Mouse (Mus musculus) forebrain, embryonic 16.5 days (tissue): ENCODE results near the gene Ano4. TPM values are rescaled to one million over a fixed set of nuclear protein-coding genes. Genes with fewer than 3 reads are reported as not detected.

ENCODE experiments used
- ATAC-seq: fragments of 200-750 bp; cut with Nextera tagmentation; 2 replicates; pipeline ENCODE4 v1.8.0; 2017; ENCODE audit warnings: mild to moderate bottlenecking, moderate library complexity
- H3K27ac ChIP-seq: fragments of 300-500 bp; sonication (generic); 2 replicates; pipeline ENCODE4 v1.5.1; 2014; ENCODE audit warnings: low read length, control low read depth
- H3K27me3 ChIP-seq: fragments of 300-500 bp; sonication (generic); replicated peaks from 2 replicates; pipeline ENCODE4 v1.6.1; 2014; ENCODE audit warnings: low read length; ENCODE audit not compliant: control insufficient read depth, insufficient read depth
- H3K36me3 ChIP-seq: fragments of 300-500 bp; sonication (generic); 2 replicates; pipeline ENCODE4 v1.6.1; 2014; ENCODE audit not compliant: control insufficient read depth, insufficient read depth
- H3K4me1 ChIP-seq: fragments of 300-500 bp; sonication (generic); replicated peaks from 2 replicates; pipeline ENCODE4 v1.6.1; 2014; ENCODE audit warnings: low read length; ENCODE audit not compliant: control insufficient read depth, insufficient read depth
- H3K4me2 ChIP-seq: fragments of 300-500 bp; sonication (generic); 2 replicates; pipeline ENCODE4 v1.6.1; 2014; ENCODE audit warnings: mild to moderate bottlenecking, low read length, control low read depth
- H3K4me3 ChIP-seq: fragments of 300-500 bp; sonication (generic); replicated peaks from 2 replicates; pipeline ENCODE4 v1.5.1; 2014; ENCODE audit warnings: mild to moderate bottlenecking, low read length, control low read depth
- H3K9ac ChIP-seq: fragments of 300-500 bp; sonication (generic); replicated peaks from 2 replicates; pipeline ENCODE4 v1.6.1; 2014; ENCODE audit warnings: low read depth, low read length, control low read depth
- H3K9me3 ChIP-seq: fragments of 300-500 bp; sonication (generic); 2 replicates; pipeline ENCODE4 v1.6.1; 2016; ENCODE audit warnings: low read length; ENCODE audit not compliant: control insufficient read depth
- WGBS: fragments of 180-500 bp; shearing (Covaris S2); extraction: QIAGEN DNeasy Blood & Tissue Kit; methylation state at CpG from one replicate; pipeline ENCODE4 v1.1.7; 2014; 5-methylcytosine and 5-hydroxymethylcytosine counted together
- polyA plus RNA-seq: library from polyadenylated mRNA; unstranded; fragments of >200 nt; fragmentation: Nextera tagmentation; extraction: Ambion mirVana; gene quantifications from 2 replicates; pipeline ENCODE4 v1.2.1, GENCODE M21; 2015

Ano4 gene
- polyA plus RNA-seq, result 6.4 and 7.3 TPM in 2 replicates

DNA sequence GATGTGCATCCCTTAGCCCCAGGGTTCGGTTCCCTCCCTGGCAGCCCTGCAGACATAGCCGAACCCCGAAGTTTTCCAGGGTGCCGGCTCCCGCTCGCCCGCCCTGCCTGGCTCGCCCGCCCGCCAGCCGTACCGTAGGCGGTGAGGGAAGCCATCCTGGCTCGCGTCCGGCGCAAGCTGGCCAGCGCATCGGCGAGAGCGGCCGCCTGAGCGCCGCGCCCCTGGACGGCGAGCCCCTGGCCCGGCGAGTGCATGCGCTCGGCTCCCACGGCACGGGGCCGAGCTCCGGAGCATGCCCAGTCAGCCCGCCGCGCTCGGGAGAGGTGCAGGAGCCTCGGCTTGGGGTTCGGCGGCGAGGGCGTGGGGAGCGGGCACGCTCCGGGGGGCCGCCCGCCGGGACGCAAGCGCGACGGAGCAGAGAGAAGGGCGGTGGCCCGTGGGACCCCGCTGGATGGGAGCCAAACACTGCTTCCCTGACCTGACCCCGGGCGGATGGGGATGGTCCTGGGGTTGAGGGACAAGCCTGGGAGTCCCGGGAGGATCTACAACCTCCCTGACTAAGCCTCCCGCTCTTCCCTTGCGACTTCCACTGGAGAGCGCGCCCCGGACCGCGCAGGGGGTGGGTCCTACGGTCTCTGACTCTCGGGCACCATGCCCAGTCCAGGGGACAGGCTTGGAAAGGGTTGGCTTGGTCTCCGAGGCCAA, at the start of gene Ano4:
TSS of gene Ano4 (minus strand) at position 272 of the 705 bp plus-strand sequence.
- Histone ChIP-seq H3K4me2 (peak within 1 kb of the TSS; percentile 96), H3K27ac (no peak within 1 kb of the TSS), H3K4me3 (peak within 1 kb of the TSS; percentile 63), H3K9me3 (no peaks in the 10 kb centered on the region), H3K4me1 (peaks cover 12% of the 10 kb centered on the region), H3K27me3 (peaks cover 22% of the 10 kb centered on the region), H3K36me3 (no peaks in the 10 kb centered on the region), H3K9ac (peak within 1 kb of the TSS; percentile 68)
- ATAC-seq, result peak; percentile 84
- WGBS, result under 1% methylated on average over 65 of the region's 70 CpGs

GRCm38 (mm10) chr10:89392687-89393086, 48.1 kb upstream of the Ano4 start:
- Histone ChIP-seq H3K36me3 (no peaks in the 10 kb centered on the region), H3K4me1 (peaks cover 8% of the 10 kb centered on the region; the same call in 1 of the 2 replicates), H3K4me2 (no peak overlapping the region), H3K4me3 (no peak overlapping the region), H3K27me3 (no peaks in the 10 kb centered on the region), H3K27ac (peak overlapping the region; percentile 12; the same call in 1 of the 2 replicates), H3K9me3 (no peaks in the 10 kb centered on the region), H3K9ac (no peak overlapping the region)
- peak; percentile 19; the same call in 1 of the 2 replicates for ATAC-seq
- 47% methylated on average over 4 of the region's 4 CpGs for WGBS

DNA sequence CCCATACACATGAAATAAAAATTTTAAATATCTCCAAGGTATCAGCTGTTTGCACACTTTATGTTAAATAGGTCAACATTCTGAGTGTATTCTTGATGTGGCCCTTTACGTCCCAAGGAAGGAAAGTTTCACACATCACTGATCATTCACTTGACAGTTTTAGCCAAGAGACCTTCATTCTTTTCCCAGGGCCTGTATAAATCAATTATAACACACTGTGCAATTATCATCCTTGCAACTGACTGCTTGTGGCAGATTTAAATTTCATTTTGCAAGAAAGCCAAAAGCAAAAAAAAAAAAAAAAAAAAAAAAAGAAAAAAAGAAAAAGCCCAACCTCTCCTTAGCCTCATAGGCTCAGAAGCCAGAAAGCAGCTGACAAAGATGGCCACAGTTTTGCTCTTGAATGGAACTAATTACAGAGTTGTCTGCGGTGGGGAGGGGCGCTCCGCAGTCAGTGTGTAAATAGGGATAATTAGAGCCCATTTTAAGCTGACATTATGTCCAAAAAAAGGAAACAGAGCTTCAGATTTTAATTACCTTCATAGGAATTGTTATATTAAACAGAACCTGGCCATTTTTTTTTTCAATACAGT, 47.1 kb upstream of the Ano4 start:
- Histone ChIP-seq H3K4me1 (peaks cover 8% of the 10 kb centered on the region; the same call in 1 of the 2 replicates), H3K4me3 (no peak overlapping the region), H3K9ac (no peak overlapping the region), H3K9me3 (no peaks in the 10 kb centered on the region), H3K4me2 (no peak overlapping the region), H3K27ac (0 out of 2 replicates have a peak overlapping the region, but pooled peaks have one; percentile 12), H3K36me3 (no peaks in the 10 kb centered on the region), H3K27me3 (no peaks in the 10 kb centered on the region)
- ATAC-seq, result peak; percentile 84
- WGBS, result 18% methylated on average over 4 of the region's 4 CpGs

DNA sequence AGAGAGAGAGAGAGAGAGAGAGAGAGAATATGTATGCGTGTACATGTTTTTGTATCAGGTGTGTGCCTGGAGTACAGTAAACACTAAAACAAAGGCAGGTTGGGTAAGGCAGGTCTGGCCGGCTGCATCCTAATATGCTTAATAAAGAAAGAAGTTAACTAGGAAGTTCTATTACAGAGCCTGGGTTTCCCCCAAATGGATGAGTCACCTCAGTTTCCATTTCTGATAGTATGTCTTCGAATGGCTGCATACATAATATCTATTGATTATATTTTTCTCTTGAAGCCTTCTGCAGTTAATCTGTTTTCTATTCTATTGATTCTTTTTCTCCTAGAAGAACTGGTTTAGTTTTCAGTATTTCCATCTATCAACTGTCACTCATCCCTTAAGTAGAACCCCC, 41.9 kb upstream of the Ano4 start:
- no peaks in the 10 kb centered on the region for H3K9me3 ChIP-seq
- no peak overlapping the region for H3K4me3 ChIP-seq
- H3K4me1 ChIP-seq, result no peaks in the 10 kb centered on the region
- H3K27me3 ChIP-seq, result no peaks in the 10 kb centered on the region
- H3K36me3 ChIP-seq, result no peaks in the 10 kb centered on the region
- WGBS, result 89% methylated on average over 3 of the region's 3 CpGs
- H3K9ac ChIP-seq, result no peak overlapping the region
- H3K4me2 ChIP-seq, result no peak overlapping the region
- no peak for ATAC-seq
- no peak overlapping the region for H3K27ac ChIP-seq

DNA sequence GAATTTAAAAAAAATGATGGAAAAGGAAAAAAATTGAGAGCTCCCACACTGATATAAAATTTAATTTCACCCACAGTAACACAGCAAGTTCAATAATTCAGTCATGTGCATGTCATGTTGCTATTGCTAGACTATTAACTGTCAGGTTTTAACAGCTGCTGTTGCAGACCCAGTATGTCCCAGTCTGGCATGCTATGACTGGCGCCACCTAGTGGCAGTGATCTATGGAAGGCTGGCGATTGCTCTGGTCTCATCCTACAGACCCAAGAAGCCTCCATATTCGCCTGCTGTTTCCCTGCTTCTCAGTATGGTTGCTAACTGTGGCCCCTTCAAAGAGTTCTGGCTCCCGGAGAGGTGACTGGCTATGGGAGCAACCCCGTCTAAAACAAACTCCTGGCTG, 38.9 kb upstream of the Ano4 start:
- H3K9me3 ChIP-seq, result no peaks in the 10 kb centered on the region
- no peaks in the 10 kb centered on the region for H3K27me3 ChIP-seq
- 6% methylated on average over 5 of the region's 5 CpGs for WGBS
- H3K27ac ChIP-seq, result no peak overlapping the region
- no peak overlapping the region for H3K4me2 ChIP-seq
- no peak overlapping the region for H3K9ac ChIP-seq
- H3K4me1 ChIP-seq, result no peaks in the 10 kb centered on the region
- H3K4me3 ChIP-seq, result no peak overlapping the region
- ATAC-seq, result peak; percentile 85
- no peaks in the 10 kb centered on the region for H3K36me3 ChIP-seq

DNA sequence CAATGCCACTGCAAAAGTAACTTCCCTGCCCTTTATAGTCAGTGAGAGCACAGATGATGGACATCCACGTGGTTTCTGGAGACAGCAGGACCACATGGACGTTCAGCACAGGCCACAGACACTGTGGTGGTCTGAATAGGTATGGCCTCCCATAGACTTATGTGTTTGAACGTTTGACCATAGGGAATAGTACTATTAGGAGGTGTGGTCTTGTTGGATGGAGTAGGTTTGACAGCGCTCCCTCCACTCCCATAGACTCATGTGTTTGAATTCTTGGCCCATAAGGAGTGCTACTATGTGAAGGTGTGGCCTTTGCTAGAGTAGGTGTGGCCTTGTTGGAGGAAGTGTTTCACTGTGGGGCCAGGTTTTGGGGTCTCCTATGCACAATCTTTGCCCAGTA, 33.2 kb upstream of the Ano4 start:
- no peak overlapping the region for H3K4me3 ChIP-seq
- no peaks in the 10 kb centered on the region for H3K4me1 ChIP-seq
- WGBS, result 69% methylated on average over 4 of the region's 4 CpGs
- H3K27ac ChIP-seq, result no peak overlapping the region
- no peak overlapping the region for H3K9ac ChIP-seq
- H3K4me2 ChIP-seq, result no peak overlapping the region
- H3K9me3 ChIP-seq, result peaks cover 3% of the 10 kb centered on the region; the same call in 1 of the 2 replicates
- no peak for ATAC-seq
- H3K36me3 ChIP-seq, result no peaks in the 10 kb centered on the region
- H3K27me3 ChIP-seq, result no peaks in the 10 kb centered on the region

GRCm38 (mm10) chr10:89370051-89370450, 25.5 kb upstream of the Ano4 start:
- Histone ChIP-seq H3K4me2 (no peak overlapping the region), H3K4me3 (no peak overlapping the region), H3K9me3 (no peaks in the 10 kb centered on the region), H3K36me3 (no peaks in the 10 kb centered on the region), H3K4me1 (no peaks in the 10 kb centered on the region), H3K9ac (no peak overlapping the region), H3K27me3 (no peaks in the 10 kb centered on the region), H3K27ac (no peak overlapping the region)
- ATAC-seq, result no peak
- 75% methylated on average over 1 of the region's 1 CpGs for WGBS

GRCm38 (mm10) chr10:89358933-89359332, 14.4 kb upstream of the Ano4 start:
- 83% methylated on average over 3 of the region's 3 CpGs for WGBS
- ATAC-seq, result no peak
- Histone ChIP-seq H3K36me3 (no peaks in the 10 kb centered on the region), H3K9me3 (no peaks in the 10 kb centered on the region), H3K27ac (no peak overlapping the region), H3K4me1 (no peaks in the 10 kb centered on the region), H3K4me2 (no peak overlapping the region), H3K9ac (no peak overlapping the region), H3K27me3 (no peaks in the 10 kb centered on the region), H3K4me3 (no peak overlapping the region)

DNA sequence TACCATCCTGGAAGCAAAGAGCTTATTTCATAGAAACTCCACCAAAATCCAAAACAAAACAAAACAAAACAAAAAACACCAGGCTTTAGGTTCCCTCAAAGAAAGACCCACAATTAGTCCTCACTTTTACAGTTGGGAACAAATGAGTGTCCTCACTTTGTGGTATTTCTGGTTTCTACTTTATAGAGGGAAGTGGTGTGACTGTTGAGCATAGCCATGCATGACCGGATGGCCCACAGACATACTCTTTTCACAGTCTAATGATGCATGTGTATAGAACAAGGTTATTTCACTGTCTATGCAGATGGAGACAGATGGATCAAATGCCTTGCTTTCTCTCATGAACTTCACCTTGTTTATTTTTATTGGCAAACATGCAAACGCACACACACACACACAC, 10.1 kb upstream of the Ano4 start:
- Histone ChIP-seq H3K36me3 (no peaks in the 10 kb centered on the region), H3K9ac (no peak overlapping the region), H3K9me3 (no peaks in the 10 kb centered on the region), H3K4me2 (no peak overlapping the region), H3K27me3 (no peaks in the 10 kb centered on the region), H3K4me1 (no peaks in the 10 kb centered on the region), H3K4me3 (no peak overlapping the region), H3K27ac (no peak overlapping the region)
- WGBS, result 88% methylated on average over 2 of the region's 2 CpGs
- no peak for ATAC-seq
